Mouse (Mus musculus): ENCODE results near the gene Gpt2. TPM values are rescaled to one million over a fixed set of nuclear protein-coding genes. Genes with fewer than 3 reads are reported as not detected.

Gene Gpt2
- polyA plus RNA-seq, 1 experiment = 11.3 TPM

GRCm38 (mm10) chr8:85470753-85471152 is 21.6 kb upstream of the Gpt2 start:
- Histone ChIP-seq H3K4me3 (ENCODE audit: low read depth, low read length) (no peak overlapping the region), H3K27ac (ENCODE audit: insufficient read depth, low read depth, low read length) (no peak overlapping the region), H3K27me3 (ENCODE audit: control insufficient read depth, insufficient read depth, low read length) (no peaks in the 10 kb centered on the region), H3K36me3 (ENCODE audit: control insufficient read depth, insufficient read depth, low read length) (no peaks in the 10 kb centered on the region), H3K4me1 (ENCODE audit: control insufficient read depth, insufficient read depth, insufficient read length, low read length) (no peaks in the 10 kb centered on the region)
- no peak for TF ChIP-seq CTCF (IDR thresholded peaks at IDR 0.05; ENCODE audit: extremely low read depth, insufficient read length, insufficient replicate concordance, low read depth, low read length)
- no peak for TF ChIP-seq POLR2A (IDR thresholded peaks at IDR 0.05; ENCODE audit: low read depth, low read length)
- 78% methylated on average over 8 of the region's 8 CpGs for WGBS

- no peaks in the 10 kb centered on the region for H3K4me1 ChIP-seq (ENCODE audit: control insufficient read depth, insufficient read depth, insufficient read length, low read length)
- H3K27me3 ChIP-seq (ENCODE audit: control insufficient read depth, insufficient read depth, low read length) = no peaks in the 10 kb centered on the region
- WGBS = 73% methylated on average over 6 of the region's 6 CpGs
- H3K4me3 ChIP-seq (ENCODE audit: low read depth, low read length) = no peak overlapping the region
- TF ChIP-seq CTCF (IDR thresholded peaks at IDR 0.05; ENCODE audit: extremely low read depth, insufficient read length, insufficient replicate concordance, low read depth, low read length) (no peak), POLR2A (IDR thresholded peaks at IDR 0.05; ENCODE audit: low read depth, low read length) (no peak)
- H3K27ac ChIP-seq (ENCODE audit: insufficient read depth, low read depth, low read length) = no peak overlapping the region
- H3K36me3 ChIP-seq (ENCODE audit: control insufficient read depth, insufficient read depth, low read length) = no peaks in the 10 kb centered on the region
Measured at GRCm38 (mm10) chr8:85472800-85473199, 19.6 kb upstream of the Gpt2 start.

- Histone ChIP-seq H3K4me1 (ENCODE audit: control insufficient read depth, insufficient read depth, insufficient read length, low read length) (no peaks in the 10 kb centered on the region), H3K4me3 (ENCODE audit: low read depth, low read length) (no peak overlapping the region), H3K36me3 (ENCODE audit: control insufficient read depth, insufficient read depth, low read length) (no peaks in the 10 kb centered on the region), H3K27me3 (ENCODE audit: control insufficient read depth, insufficient read depth, low read length) (no peaks in the 10 kb centered on the region), H3K27ac (ENCODE audit: insufficient read depth, low read depth, low read length) (no peak overlapping the region)
- 61% methylated on average over 4 of the region's 4 CpGs for WGBS
- TF ChIP-seq CTCF (IDR thresholded peaks at IDR 0.05; ENCODE audit: extremely low read depth, insufficient read length, insufficient replicate concordance, low read depth, low read length) = no peak
- no peak for TF ChIP-seq POLR2A (IDR thresholded peaks at IDR 0.05; ENCODE audit: low read depth, low read length)
Measured at GRCm38 (mm10) chr8:85473246-85473645, 19.1 kb upstream of the Gpt2 start.

DNA sequence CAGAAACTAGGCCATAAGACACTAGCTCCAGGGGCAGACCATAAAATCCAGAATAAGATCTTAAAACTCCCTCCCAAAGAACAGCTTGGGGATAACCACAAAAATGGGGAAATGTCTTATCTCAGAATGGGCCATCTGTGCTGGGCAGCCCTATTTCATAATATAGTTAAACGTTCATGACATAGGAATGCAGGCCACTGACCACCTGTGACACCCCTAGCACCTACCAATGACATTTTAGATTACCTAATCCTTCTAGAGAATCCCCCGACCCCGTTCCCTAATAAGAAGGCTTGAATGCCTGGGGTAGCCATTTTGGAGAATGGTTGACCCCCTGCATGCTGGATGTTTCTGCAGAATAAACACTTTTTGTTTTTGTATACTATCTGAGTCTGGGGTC is 17.5 kb upstream of the Gpt2 start:
- Histone ChIP-seq H3K4me3 (ENCODE audit: low read depth, low read length) (no peak overlapping the region), H3K27ac (ENCODE audit: insufficient read depth, low read depth, low read length) (no peak overlapping the region), H3K36me3 (ENCODE audit: control insufficient read depth, insufficient read depth, low read length) (no peaks in the 10 kb centered on the region), H3K27me3 (ENCODE audit: control insufficient read depth, insufficient read depth, low read length) (no peaks in the 10 kb centered on the region), H3K4me1 (ENCODE audit: control insufficient read depth, insufficient read depth, insufficient read length, low read length) (no peaks in the 10 kb centered on the region)
- WGBS = 92% methylated on average over 3 of the region's 3 CpGs
- TF ChIP-seq POLR2A (IDR thresholded peaks at IDR 0.05; ENCODE audit: low read depth, low read length) = no peak
- TF ChIP-seq CTCF (IDR thresholded peaks at IDR 0.05; ENCODE audit: extremely low read depth, insufficient read length, insufficient replicate concordance, low read depth, low read length) = no peak

GRCm38 (mm10) chr8:85476970-85477545 is 15.3 kb upstream of the Gpt2 start:
- no peak overlapping the region for H3K4me3 ChIP-seq (ENCODE audit: low read depth, low read length)
- 25% methylated on average over 4 of the region's 4 CpGs for WGBS
- TF ChIP-seq CTCF (IDR thresholded peaks at IDR 0.05; ENCODE audit: extremely low read depth, insufficient read length, insufficient replicate concordance, low read depth, low read length) (no peak), POLR2A (IDR thresholded peaks at IDR 0.05; ENCODE audit: low read depth, low read length) (no peak)
- no peak overlapping the region for H3K27ac ChIP-seq (ENCODE audit: insufficient read depth, low read depth, low read length)
- H3K4me1 ChIP-seq (ENCODE audit: control insufficient read depth, insufficient read depth, insufficient read length, low read length) = no peaks in the 10 kb centered on the region
- no peaks in the 10 kb centered on the region for H3K36me3 ChIP-seq (ENCODE audit: control insufficient read depth, insufficient read depth, low read length)
- H3K27me3 ChIP-seq (ENCODE audit: control insufficient read depth, insufficient read depth, low read length) = no peaks in the 10 kb centered on the region

DNA sequence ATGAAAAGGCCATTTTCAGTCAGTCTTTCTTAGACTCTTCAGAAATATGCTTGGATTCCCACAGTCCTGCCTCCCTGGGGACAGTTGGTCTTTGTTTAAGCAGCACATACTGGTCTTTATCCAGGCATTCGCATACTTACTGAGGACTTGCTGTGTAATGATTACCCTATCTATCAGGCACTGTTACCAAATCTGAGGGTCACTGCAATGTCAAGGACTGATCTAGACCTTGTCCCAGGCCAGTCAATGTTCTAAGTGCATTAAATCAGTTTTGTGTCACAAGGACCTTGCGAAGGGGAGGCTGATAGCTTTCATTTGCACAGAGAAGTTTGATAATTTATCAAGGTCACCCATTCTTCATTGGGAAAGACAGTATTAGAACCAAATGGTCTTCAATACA is 14.0 kb upstream of the Gpt2 start:
- H3K4me3 ChIP-seq (ENCODE audit: low read depth, low read length) = no peak overlapping the region
- H3K27ac ChIP-seq (ENCODE audit: insufficient read depth, low read depth, low read length) = no peak overlapping the region
- WGBS = 88% methylated on average over 2 of the region's 2 CpGs
- H3K36me3 ChIP-seq (ENCODE audit: control insufficient read depth, insufficient read depth, low read length) = no peaks in the 10 kb centered on the region
- H3K27me3 ChIP-seq (ENCODE audit: control insufficient read depth, insufficient read depth, low read length) = no peaks in the 10 kb centered on the region
- TF ChIP-seq POLR2A (IDR thresholded peaks at IDR 0.05; ENCODE audit: low read depth, low read length) (no peak), CTCF (IDR thresholded peaks at IDR 0.05; ENCODE audit: extremely low read depth, insufficient read length, insufficient replicate concordance, low read depth, low read length) (no peak)
- no peaks in the 10 kb centered on the region for H3K4me1 ChIP-seq (ENCODE audit: control insufficient read depth, insufficient read depth, insufficient read length, low read length)

GRCm38 (mm10) chr8:85479710-85480109 is 12.7 kb upstream of the Gpt2 start:
- no peaks in the 10 kb centered on the region for H3K27me3 ChIP-seq (ENCODE audit: control insufficient read depth, insufficient read depth, low read length)
- no peak overlapping the region for H3K4me3 ChIP-seq (ENCODE audit: low read depth, low read length)
- no peaks in the 10 kb centered on the region for H3K36me3 ChIP-seq (ENCODE audit: control insufficient read depth, insufficient read depth, low read length)
- TF ChIP-seq POLR2A (IDR thresholded peaks at IDR 0.05; ENCODE audit: low read depth, low read length) (no peak), CTCF (IDR thresholded peaks at IDR 0.05; ENCODE audit: extremely low read depth, insufficient read length, insufficient replicate concordance, low read depth, low read length) (no peak)
- H3K27ac ChIP-seq (ENCODE audit: insufficient read depth, low read depth, low read length) = no peak overlapping the region
- WGBS = 74% methylated on average over 2 of the region's 2 CpGs
- no peaks in the 10 kb centered on the region for H3K4me1 ChIP-seq (ENCODE audit: control insufficient read depth, insufficient read depth, insufficient read length, low read length)

Measured in small intestine, adult 2 months (tissue).